Mouse (Mus musculus): Measurements from ENCODE around the gene Pnmal1.

Gene Pnmal1

GRCm38 (mm10) chr7:16924037-16924834 lies 35.2 kb upstream of the Pnmal1 start, which contains the start of gene Calm3:
Gene Calm3 (minus strand): TSS chr7:16924114.
- DNase-seq (ENCODE audit: inconsistent age in 2 of 2, low spot score in 1 of 2) = peak; percentile 100

GRCm38 (mm10) chr7:16928341-16928740 lies 31.1 kb upstream of the Pnmal1 start:
- DNase-seq (ENCODE audit: inconsistent age in 2 of 2, low spot score in 1 of 2) = no peak

- peak; percentile 64 to 92 for DNase-seq (ENCODE audit: inconsistent age in 2 of 2, low spot score in 1 of 2)
Observed at GRCm38 (mm10) chr7:16930850-16931249, 28.6 kb upstream of the Pnmal1 start.

- DNase-seq (ENCODE audit: inconsistent age in 2 of 2, low spot score in 1 of 2) = peak; percentile 82 to 95
Observed at GRCm38 (mm10) chr7:16931968-16932627, 27.4 kb upstream of the Pnmal1 start.

- DNase-seq (ENCODE audit: inconsistent age in 2 of 2, low spot score in 1 of 2) = peak; percentile 51 to 80
Observed at GRCm38 (mm10) chr7:16932704-16933577, 26.5 kb upstream of the Pnmal1 start.

GRCm38 (mm10) chr7:16937312-16937711 lies 22.2 kb upstream of the Pnmal1 start:
- DNase-seq (ENCODE audit: inconsistent age in 2 of 2, low spot score in 1 of 2) = no peak

- DNase-seq (ENCODE audit: inconsistent age in 2 of 2, low spot score in 1 of 2) = no peak
Observed at GRCm38 (mm10) chr7:16938117-16938791, 21.2 kb upstream of the Pnmal1 start.

GRCm38 (mm10) chr7:16940292-16940691 lies 19.2 kb upstream of the Pnmal1 start:
- peak; percentile 74 to 86 for DNase-seq (ENCODE audit: inconsistent age in 2 of 2, low spot score in 1 of 2)

GRCm38 (mm10) chr7:16942861-16943260 lies 16.6 kb upstream of the Pnmal1 start:
- DNase-seq (ENCODE audit: inconsistent age in 2 of 2, low spot score in 1 of 2) = no peak

GRCm38 (mm10) chr7:16944061-16944807 lies 15.2 kb upstream of the Pnmal1 start, which contains the start of gene Pnmal2:
Gene Pnmal2 (plus strand): TSS chr7:16944682.
- peak; percentile 92 to 95 for DNase-seq (ENCODE audit: inconsistent age in 2 of 2, low spot score in 1 of 2)

- no peak for DNase-seq (ENCODE audit: inconsistent age in 2 of 2, low spot score in 1 of 2)
Observed at GRCm38 (mm10) chr7:16944808-16945315, 14.6 kb upstream of the Pnmal1 start.

GRCm38 (mm10) chr7:16945419-16945818 lies 14.1 kb upstream of the Pnmal1 start:
- peak in 1 of 2 experiments; percentile 35 for DNase-seq (ENCODE audit: inconsistent age in 2 of 2, low spot score in 1 of 2)

- DNase-seq (ENCODE audit: inconsistent age in 2 of 2, low spot score in 1 of 2) = peak in 1 of 2 experiments; percentile 35
Observed at GRCm38 (mm10) chr7:16946441-16947348, 12.8 kb upstream of the Pnmal1 start.

GRCm38 (mm10) chr7:16947349-16947895 lies 12.1 kb upstream of the Pnmal1 start:
- no peak for DNase-seq (ENCODE audit: inconsistent age in 2 of 2, low spot score in 1 of 2)

GRCm38 (mm10) chr7:16947959-16948361 lies 11.5 kb upstream of the Pnmal1 start:
- peak; percentile 37 to 63 for DNase-seq (ENCODE audit: inconsistent age in 2 of 2, low spot score in 1 of 2)

GRCm38 (mm10) chr7:16948923-16949458 lies 10.5 kb upstream of the Pnmal1 start:
- DNase-seq (ENCODE audit: inconsistent age in 2 of 2, low spot score in 1 of 2) = no peak

GRCm38 (mm10) chr7:16949908-16950841 lies 9.3 kb upstream of the Pnmal1 start:
- DNase-seq (ENCODE audit: inconsistent age in 2 of 2, low spot score in 1 of 2) = peak; percentile 80 to 93
